Mouse (Mus musculus): ENCODE data around the gene Zbtb18.

GRCm38 (mm10) chr1:177420126-177420525, 22.0 kb upstream of the Zbtb18 start:
- TF ChIP-seq CTCF (IDR thresholded peaks at IDR 0.05; ENCODE audit: control insufficient read depth, insufficient read depth, insufficient replicate concordance, low read depth, low read length) = no peak
- TF ChIP-seq POLR2A (IDR thresholded peaks at IDR 0.05; ENCODE audit: control insufficient read depth, low read depth, low read length) = no peak

All from testis, adult 2 months (tissue).